Mouse (Mus musculus) erythroid progenitor cell, adult 5-6 weeks (primary cell): ENCODE results near the gene Sox8. TPM values are rescaled to one million over a fixed set of nuclear protein-coding genes. Genes with fewer than 3 reads are reported as not detected.

Source experiments
- ATAC-seq: replicated peaks from 2 replicates; pipeline ENCODE4 v1.8.0; 2016; ENCODE audit warnings: moderate number of reproducible peaks, mild to moderate bottlenecking, moderate TSS enrichment, inconsistent platforms; ENCODE audit not compliant: poor library complexity, low FRiP score, severe bottlenecking
- total RNA-seq, 2 experiments: library from RNA; stranded (forward) in 1 of 2; stranded (reverse) in 1 of 2; fragments of 150-400 nt in 1 of 2; fragments of 186-747, 209-891 nt in 1 of 2; gene quantifications; 2 replicates each; pipeline versions ENCODE4 v1.2.3 to v1.2.4; 2015 to 2017; ENCODE audit warnings: low replicate concordance in 2 of 2

Sox8 gene
- total RNA-seq, 2 experiments from 2014 or later, result not detected

- no peak for ATAC-seq
Observed at GRCm38 (mm10) chr17:25559634-25560033, 10.9 kb downstream of the Sox8 start.

- ATAC-seq, result no peak
Observed at GRCm38 (mm10) chr17:25556630-25557354, 13.7 kb downstream of the Sox8 start.

GRCm38 (mm10) chr17:25555666-25556629, 14.5 kb downstream of the Sox8 start:
- no peak for ATAC-seq

GRCm38 (mm10) chr17:25555159-25555558, 15.3 kb downstream of the Sox8 start:
- no peak for ATAC-seq

- no peak for ATAC-seq
Observed at GRCm38 (mm10) chr17:25551313-25551712, 19.2 kb downstream of the Sox8 start.

GRCm38 (mm10) chr17:25550020-25550419, 20.5 kb downstream of the Sox8 start:
- no peak for ATAC-seq

GRCm38 (mm10) chr17:25547026-25547425, 23.5 kb downstream of the Sox8 start:
- no peak for ATAC-seq

- no peak for ATAC-seq
Observed at GRCm38 (mm10) chr17:25541768-25542167, 28.7 kb downstream of the Sox8 start.

GRCm38 (mm10) chr17:25540731-25541130, 29.8 kb downstream of the Sox8 start:
- ATAC-seq, result no peak

GRCm38 (mm10) chr17:25538945-25539875, 31.3 kb downstream of the Sox8 start:
- ATAC-seq, result no peak

GRCm38 (mm10) chr17:25530357-25531022, 40.0 kb downstream of the Sox8 start:
- no peak for ATAC-seq

GRCm38 (mm10) chr17:25522080-25522479, 48.4 kb downstream of the Sox8 start:
- no peak for ATAC-seq

GRCm38 (mm10) chr17:25520492-25520891, 50.0 kb downstream of the Sox8 start:
- ATAC-seq, result no peak

- no peak for ATAC-seq
Observed at GRCm38 (mm10) chr17:25519511-25519910, 51.0 kb downstream of the Sox8 start.

GRCm38 (mm10) chr17:25518144-25518543, 52.3 kb downstream of the Sox8 start:
- no peak for ATAC-seq

- ATAC-seq, result no peak
Observed at GRCm38 (mm10) chr17:25516315-25516714, 54.2 kb downstream of the Sox8 start.
